Mouse (Mus musculus) urinary bladder, postnatal 14 days (tissue): ENCODE measurements at regions not wholly inside any gene's neighbourhood (a gene's known extent, or its start where the extent isn't known, plus 50 kb on each side); places are given as distances from the start of the nearest gene placed in this dataset.
A peak's percentile ranks its signal among the peaks of the same experiment; 100 is the strongest.

Experiments used
- DNase-seq: peaks from one replicate; pipeline ENCODE4 v3.0.0; 2021; ENCODE audit warnings: low spot score

DNA sequence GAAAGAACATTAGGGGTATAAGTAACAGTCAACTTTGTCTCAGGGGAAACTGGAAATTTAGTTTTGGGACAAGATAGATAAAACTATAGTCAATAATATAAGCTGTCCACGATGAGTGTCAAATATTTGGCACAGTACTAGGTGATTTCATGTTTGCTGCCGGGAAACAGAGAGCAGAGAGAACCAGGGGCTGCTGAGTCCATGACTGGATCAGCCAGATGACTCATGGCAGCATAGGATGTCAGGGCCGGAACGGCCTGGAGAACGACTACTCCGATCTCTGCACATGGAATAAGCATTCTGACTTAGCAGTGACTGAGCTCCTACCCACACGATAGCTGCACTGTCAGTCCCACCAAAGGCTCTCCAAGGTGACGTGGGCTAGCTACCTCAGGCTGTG lies 197.6 kb upstream of the Bmper start:
- no peak for DNase-seq

DNA sequence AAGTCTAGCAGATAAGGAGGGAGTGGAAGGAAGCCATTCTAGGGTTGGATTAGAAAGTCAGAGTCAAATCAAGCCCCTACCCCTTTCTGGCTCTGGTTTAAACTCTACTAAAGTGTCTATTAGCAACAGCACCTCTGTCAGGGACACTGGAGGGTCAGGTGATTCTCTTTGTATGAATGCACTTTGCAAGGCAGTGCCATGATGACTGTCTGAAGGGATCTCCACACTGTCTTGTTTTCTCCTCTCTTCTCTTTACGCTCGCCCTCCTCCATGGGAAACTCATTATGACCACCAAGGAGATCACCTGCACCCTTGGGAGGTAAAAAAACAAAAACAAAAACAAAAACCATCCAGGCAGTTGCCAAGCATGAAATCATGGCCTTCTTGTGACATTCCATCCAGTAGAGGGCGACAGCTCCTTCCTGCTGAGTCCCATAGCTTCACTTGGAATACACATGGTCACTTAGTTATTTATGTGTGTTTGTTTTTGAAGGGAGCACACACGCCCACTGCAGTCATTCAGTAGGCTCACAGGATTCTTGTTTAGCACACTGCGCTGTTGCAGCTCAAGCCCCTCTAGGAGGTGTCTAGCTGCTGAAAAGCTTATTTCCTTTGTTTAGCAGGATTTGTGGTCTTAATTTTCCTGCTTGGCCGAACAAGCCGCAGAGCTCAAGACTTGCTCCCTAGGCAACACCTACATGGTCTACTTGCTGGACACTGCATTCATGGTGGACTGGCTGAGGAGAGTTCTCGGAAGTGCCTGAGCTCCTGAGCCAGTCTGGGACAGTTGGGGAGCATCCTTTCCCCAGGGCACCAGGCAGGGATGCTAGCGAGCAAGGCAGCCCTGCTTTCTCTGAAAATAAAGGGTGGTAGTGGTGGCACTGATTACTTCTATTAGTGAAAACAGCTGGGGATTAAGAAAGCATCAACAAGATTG lies 195.2 kb upstream of the Bmper start:
- peak; percentile 65 for DNase-seq

DNA sequence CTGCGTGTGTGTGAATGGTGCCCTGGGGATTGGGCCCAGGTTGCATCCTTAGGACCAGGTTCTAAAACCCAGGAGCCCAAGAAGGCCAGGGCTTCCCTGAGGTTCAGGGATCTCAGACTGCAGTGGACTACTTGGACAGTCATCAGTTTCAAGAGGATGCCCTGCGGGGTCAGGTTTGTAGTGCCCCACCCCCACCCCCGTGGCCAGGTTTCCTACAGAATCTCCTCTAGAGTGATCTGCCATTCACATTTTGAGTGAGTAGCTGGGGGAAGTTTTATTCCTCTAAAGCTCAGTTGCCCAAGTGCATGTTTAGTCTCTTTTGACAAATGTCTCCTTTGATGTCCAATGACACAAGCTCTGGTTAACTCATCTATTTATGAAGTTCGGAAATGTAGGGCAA lies 193.5 kb upstream of the Bmper start:
- DNase-seq, result no peak

DNA sequence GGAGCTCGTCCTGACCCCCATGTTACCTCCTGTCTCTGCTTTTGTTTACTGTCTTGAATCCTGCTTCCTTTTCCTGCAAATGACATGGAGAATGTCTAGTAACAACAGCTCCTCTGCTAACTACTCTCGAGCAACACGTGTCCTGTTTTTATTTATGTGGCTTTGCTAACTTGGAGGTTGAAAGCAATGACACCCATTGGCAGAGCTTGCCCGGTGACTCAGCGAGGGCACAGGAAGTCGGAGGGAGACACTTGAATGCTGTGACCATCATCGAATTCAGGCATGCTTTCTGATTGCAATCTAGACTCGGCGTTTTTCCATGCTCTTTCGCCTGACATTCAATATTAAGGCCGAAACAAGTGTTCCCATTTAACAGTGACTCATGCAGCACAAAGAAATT lies 192.7 kb upstream of the Bmper start:
- DNase-seq, result peak; percentile 28

DNA sequence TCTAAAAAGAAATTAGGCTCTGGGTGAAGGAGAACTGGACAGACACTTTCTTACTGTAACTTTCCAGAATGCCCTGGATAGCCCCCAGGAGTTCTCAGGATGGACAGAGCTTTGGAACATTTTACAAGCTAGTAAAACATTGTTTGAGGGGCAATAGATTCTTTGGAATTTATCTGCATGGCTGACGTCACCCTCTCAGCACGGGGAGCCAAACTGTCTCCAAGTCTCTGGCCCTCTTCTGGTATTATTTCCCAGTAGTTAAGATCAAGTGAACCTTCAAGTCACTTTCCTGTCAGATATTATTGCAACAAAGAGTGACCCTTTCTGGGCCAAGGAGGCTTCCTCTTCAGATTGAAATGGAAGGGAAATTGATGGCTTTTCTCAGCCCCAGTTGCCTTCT lies 192.3 kb upstream of the Bmper start:
- peak; percentile 24 for DNase-seq

DNA sequence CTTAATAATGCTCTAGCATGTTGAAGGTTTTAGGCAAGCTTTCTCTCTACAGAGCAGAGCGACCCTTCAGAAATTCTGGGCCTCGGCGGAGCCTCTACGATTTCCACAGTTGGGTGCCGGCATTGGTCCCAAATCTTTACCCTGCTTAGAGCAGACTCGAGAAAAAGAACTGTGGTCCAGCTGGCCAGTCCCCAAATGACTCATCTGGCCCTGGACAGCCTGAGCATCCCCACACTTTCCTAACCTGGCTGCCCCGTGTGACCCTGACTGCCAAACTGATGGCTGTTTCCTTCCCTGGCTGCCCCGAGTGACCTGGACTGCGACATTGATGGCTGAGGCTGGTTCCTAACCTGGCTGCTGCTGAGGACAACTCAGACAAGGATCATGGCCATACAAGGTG lies 191.0 kb upstream of the Bmper start:
- no peak for DNase-seq

DNA sequence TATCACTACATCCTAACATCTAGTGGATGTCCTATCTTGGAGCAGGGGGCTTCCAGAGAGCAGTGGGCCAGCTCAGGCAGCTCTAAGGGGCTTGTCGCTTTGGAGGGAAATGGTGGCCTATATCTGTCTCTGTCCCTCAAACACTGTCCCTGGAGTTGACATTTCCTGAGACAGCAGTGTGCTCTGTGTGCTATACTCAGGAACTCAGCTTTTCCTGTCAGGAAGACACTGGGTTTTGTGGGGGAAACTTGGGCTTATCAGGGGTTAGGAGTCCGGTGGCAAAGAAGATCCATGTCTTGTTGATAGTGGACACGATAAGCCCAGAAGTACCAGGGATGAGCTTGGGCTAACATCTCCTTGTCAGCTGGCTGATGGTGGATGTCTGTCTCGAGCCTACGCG lies 187.6 kb upstream of the Bmper start:
- no peak for DNase-seq

DNA sequence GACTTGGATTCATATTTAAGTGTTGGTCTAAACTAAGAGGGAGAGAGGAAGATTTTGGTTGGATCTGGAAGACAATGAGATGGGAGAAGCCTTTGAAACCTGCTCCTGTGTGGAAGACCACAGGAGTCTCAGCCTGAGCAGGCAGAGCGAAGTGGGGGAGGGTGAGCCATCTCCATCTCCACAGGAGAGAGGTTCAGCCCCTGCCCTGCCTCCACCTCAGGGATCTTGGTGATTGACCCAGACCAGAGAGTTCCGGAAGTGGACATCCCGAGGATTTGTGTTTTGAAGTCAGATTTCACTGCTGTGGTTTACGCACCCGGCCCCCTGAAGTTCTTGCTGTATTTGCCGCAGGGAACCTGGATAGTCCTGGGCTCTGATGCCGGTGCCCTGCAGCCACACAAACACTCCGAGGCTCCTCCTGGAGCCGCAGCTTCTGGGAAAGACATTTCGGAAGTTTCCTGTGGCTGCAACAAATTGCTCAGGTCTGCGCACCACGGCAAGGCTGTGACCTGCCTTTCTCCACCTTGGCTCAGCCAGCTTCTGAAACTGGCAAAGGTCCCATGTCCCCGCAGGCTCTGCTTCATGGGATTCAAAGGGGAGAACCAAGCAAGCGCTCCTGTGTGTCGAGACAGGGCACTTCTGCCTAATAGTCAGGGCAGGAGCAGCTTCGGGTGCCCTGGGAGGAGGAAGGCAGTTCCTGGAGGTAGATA lies 186.8 kb upstream of the Bmper start:
- DNase-seq, result no peak

DNA sequence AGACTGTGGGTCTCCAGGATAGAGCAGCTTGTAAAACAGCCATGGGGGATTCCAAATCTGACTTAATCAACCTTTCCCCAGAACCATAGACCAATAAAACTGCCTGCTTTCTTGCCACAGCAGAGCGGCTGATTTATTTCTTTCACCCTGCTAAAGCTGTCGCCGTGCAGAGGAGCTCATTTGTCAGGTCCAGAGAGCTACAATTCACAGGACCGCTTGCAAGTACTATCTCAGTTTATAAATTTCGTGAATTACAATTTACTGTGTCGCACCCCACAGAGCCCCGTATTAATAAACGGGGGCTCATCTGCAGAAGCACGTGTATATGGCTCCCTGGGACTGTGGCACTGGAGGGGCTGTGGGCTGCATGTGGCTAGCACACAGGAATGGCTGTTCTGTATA lies 185.4 kb upstream of the Bmper start:
- DNase-seq, result no peak

DNA sequence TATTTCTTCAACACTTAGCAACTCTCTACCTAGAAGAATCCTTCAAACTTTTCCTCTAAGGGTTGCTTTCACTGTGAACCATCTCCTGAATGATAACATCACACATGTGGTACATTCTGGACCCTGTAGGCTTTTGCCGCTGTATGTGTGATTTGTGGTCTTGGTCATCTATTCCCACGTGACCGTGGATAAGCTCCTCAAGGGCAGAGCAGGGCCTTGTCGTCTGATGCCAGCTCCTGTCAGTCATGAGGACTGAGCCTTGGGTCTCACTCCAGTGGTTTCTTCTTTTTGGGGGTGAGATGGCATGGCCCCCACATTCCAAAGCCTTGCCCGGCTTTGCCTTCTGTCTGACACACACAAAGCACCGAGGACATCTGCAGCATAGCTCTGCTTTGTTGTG lies 183.3 kb upstream of the Bmper start:
- DNase-seq, result no peak

DNA sequence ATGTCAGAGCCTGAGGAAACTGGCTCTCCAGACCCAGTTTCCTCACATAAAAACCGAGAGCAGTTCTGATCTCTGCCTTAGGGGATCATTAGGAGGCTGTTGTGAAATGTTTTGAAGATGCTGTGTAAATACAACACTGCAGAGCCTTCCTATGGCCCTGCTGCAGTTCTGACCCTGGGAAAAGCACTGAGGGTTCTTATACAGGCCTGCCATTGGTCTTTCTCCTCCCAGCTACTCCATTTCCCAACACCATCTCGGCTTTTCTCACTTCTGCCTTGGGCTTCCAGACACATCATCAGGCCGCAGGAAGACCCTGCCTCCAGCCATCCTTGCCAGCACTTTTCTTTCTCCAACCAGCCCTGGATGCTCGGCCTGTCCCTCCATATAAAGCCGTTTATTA lies 181.9 kb upstream of the Bmper start:
- DNase-seq, result no peak

DNA sequence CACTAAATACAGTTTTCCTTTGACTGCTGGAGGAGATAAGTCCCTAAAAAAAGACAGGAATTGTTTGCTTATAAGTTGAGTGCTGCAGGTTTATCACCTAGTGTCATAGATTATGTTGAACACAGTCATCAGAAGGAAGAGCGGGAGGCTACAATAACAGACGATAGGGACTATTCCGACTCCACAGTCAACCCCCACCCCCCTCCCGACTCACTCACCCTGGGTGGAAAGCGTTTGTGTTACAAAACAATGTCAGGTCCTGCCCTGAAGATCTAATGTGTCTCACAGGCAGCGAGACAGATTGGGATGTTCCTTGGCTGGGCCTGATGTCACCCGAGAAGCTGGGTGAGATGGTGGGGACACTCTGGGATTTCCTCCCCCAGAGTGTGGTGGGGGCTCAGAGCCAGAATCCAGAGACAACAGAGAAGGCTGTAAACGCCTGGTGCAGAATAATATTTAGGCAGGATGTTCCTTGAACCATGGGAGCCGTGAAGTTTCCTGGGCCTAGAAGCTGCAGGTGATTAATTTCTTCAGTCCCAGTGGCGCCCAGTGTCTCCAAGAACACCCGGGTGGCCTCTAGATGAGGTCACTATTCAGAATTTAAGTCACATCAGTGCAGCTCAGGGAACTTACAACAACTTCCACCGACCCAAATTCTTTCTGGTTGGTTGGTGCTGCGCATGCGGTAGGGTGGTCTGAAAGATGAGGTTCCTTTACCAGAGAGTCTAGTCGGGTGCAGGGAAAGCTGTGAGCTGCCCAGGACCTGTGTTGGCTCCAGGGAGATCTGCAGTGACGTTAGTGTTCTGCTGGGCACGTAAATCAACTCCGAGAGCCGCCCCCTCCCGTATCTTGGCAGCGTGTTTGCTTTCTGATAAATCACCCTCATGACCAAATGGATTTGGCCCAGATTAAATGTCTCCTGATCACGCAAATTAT lies 181.1 kb upstream of the Bmper start:
- no peak for DNase-seq

DNA sequence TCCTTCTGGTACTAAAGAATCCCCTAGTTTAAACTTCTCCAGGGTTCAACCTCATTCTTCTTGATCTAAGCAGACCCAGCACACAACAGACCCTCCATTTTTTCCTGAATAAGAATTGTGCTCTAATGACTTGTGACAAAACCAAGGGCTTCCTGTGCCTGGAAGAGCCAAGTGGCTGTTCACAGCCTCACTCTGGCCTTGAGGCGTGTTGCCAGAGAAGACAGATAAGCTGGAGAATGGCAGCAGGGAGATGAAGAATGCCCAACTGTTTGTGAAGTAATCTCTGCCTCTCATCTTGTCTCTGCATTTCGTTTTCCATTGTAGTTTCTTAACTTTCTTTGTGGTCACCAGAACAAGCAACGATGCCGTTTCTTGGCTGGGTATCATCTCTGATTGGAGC lies 179.9 kb upstream of the Bmper start:
- DNase-seq, result no peak

DNA sequence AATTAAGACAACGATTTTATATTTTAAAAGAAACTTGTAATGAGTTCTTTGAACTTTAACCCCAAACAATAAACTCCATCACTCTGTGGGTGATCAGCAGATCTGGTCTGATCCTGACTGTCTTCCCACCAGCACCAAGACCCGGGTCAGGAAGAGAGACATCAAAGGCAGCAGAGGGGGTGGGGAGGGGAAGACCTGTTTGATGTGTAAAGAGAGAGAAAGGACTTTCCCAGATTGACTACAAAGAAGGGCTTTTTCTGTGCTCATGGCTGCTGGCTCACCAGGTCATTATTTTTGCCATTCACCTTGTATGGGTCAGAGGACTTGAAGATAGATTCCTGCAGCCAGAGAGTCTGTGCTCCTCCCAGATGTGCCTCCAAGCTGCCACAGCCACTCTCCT lies 177.4 kb upstream of the Bmper start:
- no peak for DNase-seq

DNA sequence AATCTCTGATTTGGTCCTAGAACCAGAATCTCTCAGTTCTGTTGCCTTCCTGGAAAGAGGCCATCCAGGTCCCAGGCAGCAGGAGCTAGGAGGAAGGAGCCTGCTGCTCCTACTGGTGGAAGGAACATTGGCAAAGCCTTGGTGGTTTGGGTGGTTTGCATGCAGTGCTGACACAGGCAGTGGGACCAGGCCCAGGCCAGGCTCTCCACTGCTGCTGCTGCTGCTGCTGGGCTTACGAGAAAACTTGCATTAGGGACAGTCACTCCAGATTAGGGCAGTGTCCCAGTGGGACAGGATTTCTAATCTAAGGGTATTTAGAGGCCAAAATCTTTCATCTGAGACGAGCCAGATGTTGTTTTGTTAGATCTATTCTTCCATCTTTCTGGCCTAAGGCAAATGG lies 172.1 kb upstream of the Bmper start:
- no peak for DNase-seq

DNA sequence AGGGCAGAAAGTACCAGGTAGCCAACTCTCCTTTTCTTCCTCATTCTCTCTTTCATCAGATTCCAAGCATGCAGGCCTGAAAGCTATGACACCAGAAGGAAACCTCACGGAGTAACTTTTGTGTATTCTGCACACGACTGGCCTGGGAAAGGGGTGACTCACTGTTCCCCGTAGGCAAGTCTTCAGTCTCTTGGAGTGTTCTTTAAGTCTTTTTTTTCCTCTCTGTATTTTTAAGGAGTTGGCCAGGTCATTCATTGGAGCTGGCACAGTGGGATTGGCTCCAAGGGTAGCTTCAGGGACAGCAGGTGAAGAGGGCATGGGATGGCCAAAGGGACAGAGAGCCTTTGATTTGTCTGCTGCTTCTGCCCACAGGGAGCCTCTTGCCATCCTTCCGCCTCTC lies 163.3 kb upstream of the Bmper start:
- DNase-seq, result no peak

DNA sequence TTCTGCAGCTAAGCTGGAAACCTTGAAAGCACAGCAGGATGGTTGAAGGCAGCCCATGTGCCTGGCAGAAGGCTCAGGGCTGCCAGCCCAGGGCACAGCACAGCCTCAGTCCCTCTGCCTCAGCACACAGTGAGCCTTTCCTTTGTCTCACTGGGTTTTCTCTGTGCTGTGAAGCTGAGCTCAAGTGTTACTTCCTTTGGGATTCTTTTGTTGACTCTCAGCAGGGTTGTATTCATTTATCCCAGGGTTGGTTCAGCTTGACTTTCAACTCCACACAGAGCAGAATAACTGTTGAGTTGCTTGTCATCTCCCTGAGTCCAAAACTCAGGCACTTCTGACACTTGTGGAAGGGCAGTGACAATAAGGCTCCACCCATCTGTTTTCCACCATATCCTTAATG lies 162.3 kb upstream of the Bmper start:
- no peak for DNase-seq

DNA sequence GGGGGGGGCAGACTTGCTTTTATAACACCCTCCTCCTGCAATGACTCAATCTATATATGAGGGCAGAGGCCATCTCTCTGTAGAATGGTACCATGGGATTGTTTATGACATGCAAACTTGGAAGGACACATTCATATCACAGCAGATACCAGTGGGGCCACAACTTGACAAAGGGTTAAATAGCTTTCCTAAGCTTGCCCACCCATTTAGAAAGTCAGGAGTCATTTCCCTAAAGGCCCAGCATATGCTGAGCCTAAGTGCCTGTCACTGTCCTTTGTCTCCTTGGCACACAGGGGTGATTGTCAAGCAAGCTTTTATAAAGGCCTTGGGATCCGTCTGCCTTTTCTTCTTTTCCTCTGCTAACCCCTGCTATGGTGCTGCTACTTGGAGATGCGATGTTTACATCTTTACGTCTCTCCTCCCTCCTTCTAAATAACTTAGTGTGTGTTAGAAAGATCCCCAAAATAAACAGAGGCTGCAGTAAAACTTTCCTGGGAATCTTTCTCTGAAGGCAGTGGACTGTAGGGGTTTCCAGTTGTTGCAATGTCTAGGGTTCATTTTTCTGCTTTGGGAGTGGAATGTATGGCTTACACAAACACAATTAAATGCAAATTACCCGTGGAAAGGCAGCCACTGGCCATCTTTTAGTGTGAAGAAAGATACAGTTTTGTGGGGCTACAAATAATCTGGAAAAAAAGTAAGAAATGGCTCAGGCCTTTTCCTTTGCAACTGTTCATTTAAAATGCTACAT lies 161.5 kb upstream of the Bmper start:
- DNase-seq, result no peak

DNA sequence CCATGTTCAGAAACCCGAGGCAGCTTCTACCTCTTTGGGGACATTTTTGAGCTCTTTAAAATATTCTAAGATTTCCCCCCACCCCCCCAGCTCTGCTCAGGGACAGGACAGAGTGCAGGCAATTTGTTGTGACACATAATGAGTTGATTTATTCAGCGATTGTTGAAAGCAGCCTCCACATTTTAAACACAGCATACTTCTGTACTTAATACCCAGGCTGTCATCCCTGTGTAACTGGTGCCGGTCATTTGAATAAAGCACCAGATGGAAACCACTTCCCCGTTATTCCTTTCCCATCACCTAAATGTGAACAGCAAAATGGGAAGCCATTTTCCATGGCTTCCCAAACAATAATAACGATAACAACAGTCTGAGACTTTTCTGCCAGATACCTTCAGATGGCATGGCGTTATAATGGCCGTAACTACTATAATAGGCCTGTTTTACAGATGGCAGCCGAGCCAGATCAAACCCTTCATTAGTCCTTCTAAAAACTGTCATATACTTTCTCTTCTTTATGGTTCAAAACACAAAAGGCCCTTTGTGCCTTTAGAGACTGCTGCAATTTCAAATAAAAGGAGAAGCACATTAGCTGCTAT lies 160.7 kb upstream of the Bmper start:
- DNase-seq, result no peak

DNA sequence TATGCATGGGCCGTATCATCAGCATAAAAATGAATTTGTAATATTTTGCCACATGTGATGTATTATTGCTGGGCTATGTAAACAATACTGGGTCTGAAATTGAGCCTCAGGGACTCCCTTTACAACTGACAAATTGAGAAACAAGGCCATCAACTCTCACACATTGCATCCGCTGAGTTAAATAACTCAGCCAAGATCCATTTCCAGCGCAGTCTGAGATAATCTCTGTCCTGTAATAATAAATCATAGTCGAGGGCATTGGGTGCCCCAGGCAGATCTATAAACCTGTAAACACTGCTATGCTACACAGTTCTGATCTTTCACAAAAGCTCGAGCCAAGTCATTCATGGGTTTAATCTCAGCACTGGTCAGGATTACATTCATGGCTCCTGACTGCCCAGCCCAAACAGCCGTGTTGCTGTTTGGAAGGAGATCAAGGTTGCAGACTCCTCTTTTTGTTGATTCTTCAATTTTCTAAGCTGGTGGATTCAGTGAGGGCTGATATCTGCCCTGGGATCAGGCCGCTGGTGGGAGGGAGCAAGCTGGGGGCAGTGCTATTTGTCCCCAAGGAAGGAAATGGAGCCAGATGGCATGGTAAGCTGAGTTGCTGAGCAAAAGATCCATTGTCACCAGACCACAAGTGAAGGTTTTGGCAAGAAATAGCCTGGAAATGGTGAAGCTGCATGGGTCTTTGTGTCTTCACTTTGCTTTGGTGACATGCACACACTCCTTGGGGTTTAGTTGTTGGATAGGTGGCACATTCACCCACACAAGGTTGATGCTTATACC lies 160.0 kb upstream of the Bmper start:
- DNase-seq, result no peak

DNA sequence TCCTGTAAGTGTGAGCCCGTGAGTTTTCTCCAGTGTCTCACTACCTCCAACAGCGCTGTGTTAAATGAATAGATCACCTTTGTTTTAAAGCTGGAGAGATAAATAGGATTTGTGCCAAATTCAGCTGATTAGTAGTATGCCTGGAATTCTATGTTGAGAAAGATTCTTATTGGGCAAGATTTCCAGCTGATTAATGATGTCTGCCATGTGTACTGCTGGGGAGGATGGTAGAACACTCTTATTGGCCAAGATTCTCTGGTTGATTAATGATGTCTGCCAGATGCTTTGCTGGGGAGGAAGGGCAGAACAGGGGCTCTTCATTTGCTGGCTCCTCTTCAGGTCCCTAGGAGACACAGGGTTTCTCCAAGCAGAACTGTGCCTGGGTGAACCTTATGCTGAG lies 158.9 kb upstream of the Bmper start:
- no peak for DNase-seq
